Mouse (Mus musculus) skeletal muscle tissue, postnatal 0 days (tissue): ENCODE measurements around the gene Tmem185a. TPM values are rescaled to one million over a fixed set of nuclear protein-coding genes. Genes with fewer than 3 reads are reported as not detected.

Experiments
- polyA plus RNA-seq: library from polyadenylated mRNA; unstranded; fragments of >200 nt; fragmentation: Nextera tagmentation; extraction: Ambion mirVana; gene quantifications from 2 replicates; pipeline ENCODE4 v1.2.1, GENCODE M21; 2015

Tmem185a gene
- polyA plus RNA-seq = 20.2 and 21.5 TPM in 2 replicates

GRCm38 (mm10) chrX:70476792-70477776, at the start of gene Tmem185a:
Tmem185a (minus strand) TSS chrX:70477180.

Other genes starting within 250 kb of the Tmem185a start
- gene Ids, start 112.1 kb downstream of the Tmem185a start, polyA plus RNA-seq = 2.2 and 3.3 TPM in 2 replicates
- gene 1110012L19Rik, start 91.3 kb downstream of the Tmem185a start, polyA plus RNA-seq = 17.6 and 22.0 TPM in 2 replicates